Mouse (Mus musculus) subcutaneous adipose tissue, adult 2 months (tissue): Measurements from ENCODE around the gene Gm21095. TPM values are rescaled to one million over a fixed set of nuclear protein-coding genes. Genes with fewer than 3 reads are reported as not detected.

ENCODE experiments used
- polyA plus RNA-seq: library from polyadenylated mRNA; depleted of rRNA; stranded (reverse); fragments of >200 nt; gene quantifications from 2 replicates; pipeline ENCODE4 v1.2.3, GENCODE M21; 2012; ENCODE audit warnings: low replicate concordance; rRNA removed

Gene Gm21095
- not detected in 2 replicates for polyA plus RNA-seq

GRCm38 (mm10) chrY:84096979-84097378 is at the start of gene Gm21095:
Gene Gm21095 (plus strand): TSS chrY:84097279.

